Comparison of ENCODE assay signal across 22 mouse cellular contexts in the genomic region with DNA sequence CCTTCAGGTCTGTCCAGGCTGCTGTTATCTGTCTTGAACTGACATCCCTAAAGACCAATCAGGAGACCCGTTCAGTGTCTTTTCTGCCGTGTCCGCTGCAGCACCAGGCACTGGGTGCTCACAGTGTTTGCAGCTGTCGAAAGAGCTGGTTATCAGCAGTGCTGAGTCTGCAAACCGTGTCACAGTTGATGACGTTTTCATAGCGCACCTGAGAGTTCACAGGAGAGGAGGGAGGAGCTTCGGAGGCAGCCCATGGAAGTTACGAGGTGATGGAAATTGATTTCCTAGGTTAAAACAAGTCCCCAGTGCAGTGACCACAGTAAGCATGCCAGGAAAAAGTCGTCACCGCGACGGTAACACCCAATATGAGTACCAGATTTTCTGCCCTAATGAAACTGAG.
DNase-seq lines count a peak whose midpoint lies in the region; ATAC-seq and TF ChIP-seq lines count a peak whose summit lies in the region.
"Had no signal": no experiment of that assay in that cellular context is flagged by ENCODE, and none has a peak within 500 bp of the region (broad histone marks: within the 10 kb centered on the region; RNA-seq: fewer than 3 reads in every experiment).

No protein-coding gene starts in this region.

- no peak for TF ChIP-seq EP300 in heart, adult 2 months (IDR thresholded peaks at IDR 0.05; ENCODE audit: insufficient read depth, low read depth, low read length)

- WGBS in heart, adult 2 months: 57% methylated on average over 13 of the region's 13 CpGs
- WGBS in heart, embryonic 12.5 days: 58% methylated on average over 13 of the region's 13 CpGs
- 69% methylated on average over 13 of the region's 13 CpGs for WGBS in neural tube, embryonic 13.5 days
- WGBS in neural tube, embryonic 15.5 days: 57% methylated on average over 13 of the region's 13 CpGs

- TF ChIP-seq POLR2A in heart, adult 2 months (IDR thresholded peaks at IDR 0.05; ENCODE audit: insufficient read depth, low read depth, low read length): no peak

- no peak overlapping the region for H3K4me3 ChIP-seq in heart, adult 2 months
- H3K4me3 ChIP-seq in heart, embryonic 12.5 days: no peak overlapping the region
- H3K4me3 ChIP-seq in neural tube, embryonic 13.5 days: no peak overlapping the region
- no peak overlapping the region for H3K4me3 ChIP-seq in neural tube, embryonic 15.5 days (replicated peaks)
- H3K4me3 ChIP-seq: forebrain, embryonic 15.5 days; heart, embryonic 10.5 days; hindbrain, embryonic 12.5 days had no signal

- H3K9ac ChIP-seq in heart, adult 2 months (ENCODE audit: low read depth, low read length): no peak overlapping the region
- no peak overlapping the region for H3K9ac ChIP-seq in heart, embryonic 12.5 days
- no peak overlapping the region for H3K9ac ChIP-seq in neural tube, embryonic 13.5 days
- no peak overlapping the region for H3K9ac ChIP-seq in neural tube, embryonic 15.5 days (replicated peaks)
- H3K9ac ChIP-seq: forebrain, embryonic 15.5 days; hindbrain, embryonic 12.5 days; lung, embryonic 14.5 days had no signal

- no peaks in the 10 kb centered on the region for H3K27me3 ChIP-seq in heart, adult 2 months (ENCODE audit: control insufficient read depth, insufficient read depth, low read length)
- H3K27me3 ChIP-seq in heart, embryonic 12.5 days (replicated peaks): no peaks in the 10 kb centered on the region
- no peaks in the 10 kb centered on the region for H3K27me3 ChIP-seq in neural tube, embryonic 13.5 days
- H3K27me3 ChIP-seq in neural tube, embryonic 15.5 days (replicated peaks): no peaks in the 10 kb centered on the region
- H3K27me3 ChIP-seq: forebrain, embryonic 15.5 days; hindbrain, embryonic 12.5 days; Patski had no signal

- H3K4me1 ChIP-seq in heart, adult 2 months (ENCODE audit: control insufficient read depth, insufficient read depth, low read length): peaks cover 13% of the 10 kb centered on the region
- H3K4me1 ChIP-seq in heart, embryonic 12.5 days (replicated peaks): peaks cover 67% of the 10 kb centered on the region
- peaks cover 38% of the 10 kb centered on the region for H3K4me1 ChIP-seq in neural tube, embryonic 13.5 days (replicated peaks)
- H3K4me1 ChIP-seq in neural tube, embryonic 15.5 days: peaks cover 26% of the 10 kb centered on the region

- no peak overlapping the region for H3K27ac ChIP-seq in heart, adult 2 months
- H3K27ac ChIP-seq in heart, embryonic 12.5 days (ENCODE audit: poor library complexity, severe bottlenecking): no peak overlapping the region
- H3K27ac ChIP-seq in neural tube, embryonic 13.5 days (replicated peaks): 0 out of 2 replicates have a peak overlapping the region, but pooled peaks have one; percentile 33
- H3K27ac ChIP-seq in neural tube, embryonic 15.5 days (replicated peaks): 0 out of 2 replicates have a peak overlapping the region, but pooled peaks have one; percentile 19
- H3K27ac ChIP-seq: forebrain, embryonic 15.5 days; heart, embryonic 10.5 days; hindbrain, embryonic 12.5 days; kidney, postnatal 0 days had no signal

- no peaks in the 10 kb centered on the region for H3K9me3 ChIP-seq in heart, embryonic 12.5 days (replicated peaks)
- H3K9me3 ChIP-seq in neural tube, embryonic 13.5 days: no peaks in the 10 kb centered on the region
- no peaks in the 10 kb centered on the region for H3K9me3 ChIP-seq in neural tube, embryonic 15.5 days (replicated peaks)
- H3K9me3 ChIP-seq: forebrain, embryonic 15.5 days; heart, embryonic 10.5 days; hindbrain, embryonic 12.5 days had no signal

- H3K36me3 ChIP-seq in heart, adult 2 months (ENCODE audit: control insufficient read depth, insufficient read depth, low read length): peaks cover 5% of the 10 kb centered on the region
- H3K36me3 ChIP-seq in heart, embryonic 12.5 days: peaks cover 15% of the 10 kb centered on the region
- no peaks in the 10 kb centered on the region for H3K36me3 ChIP-seq in neural tube, embryonic 13.5 days
- H3K36me3 ChIP-seq in neural tube, embryonic 15.5 days: no peaks in the 10 kb centered on the region
- H3K36me3 ChIP-seq: forebrain, embryonic 15.5 days; hindbrain, embryonic 12.5 days had no signal

- DNase-seq in heart, adult 2 months: peak; percentile 22 to 28
- DNase-seq in neural tube, embryonic 10.5 days (ENCODE audit: extremely low spot score, low spot score): no peak
- DNase-seq in left cerebral cortex, postnatal 14 days (ENCODE audit: low spot score in 2 of 2): no peak
- DNase-seq in spleen, postnatal 4 days (ENCODE audit: low spot score in 2 of 2): no peak
- no peak for DNase-seq in urinary bladder, postnatal 4 days (ENCODE audit: low spot score in 2 of 2)
- DNase-seq: adrenal gland, adult 8-10 months; cerebellum, postnatal 10 days; gastrocnemius, postnatal 25 days; heart, postnatal 10 days; lung, postnatal 4 days; thymus, postnatal 14 days had no signal

- intact Hi-C loops in heart, adult 2 months (cut with DNase I): no loop called here
- intact Hi-C loops in left cerebral cortex, postnatal 14 days (cut with DNase I): no loop called here

- no peak for ATAC-seq in heart, embryonic 12.5 days (ENCODE audit: insufficient number of reproducible peaks, low FRiP score)
- ATAC-seq in neural tube, embryonic 13.5 days (ENCODE audit: low read depth): no peak
- ATAC-seq in neural tube, embryonic 15.5 days (ENCODE audit: low FRiP score): peak; percentile 29; the same call in 1 of the 2 replicates
- ATAC-seq: CD4-positive, CD25-positive, alpha-beta regulatory T cell, adult 4 months; forebrain, embryonic 15.5 days; midbrain, embryonic 16.5 days; Patski had no signal

- no peak for TF ChIP-seq CTCF in heart, adult 2 months (IDR thresholded peaks at IDR 0.05)

- H3K4me2 ChIP-seq in heart, embryonic 12.5 days: no peak overlapping the region
- no peak overlapping the region; the same call in 1 of the 2 replicates for H3K4me2 ChIP-seq in neural tube, embryonic 13.5 days
- H3K4me2 ChIP-seq in neural tube, embryonic 15.5 days: no peak overlapping the region; the same call in 1 of the 2 replicates
- H3K4me2 ChIP-seq: forebrain, embryonic 15.5 days; hindbrain, embryonic 12.5 days; lung, embryonic 14.5 days had no signal

- H3K79me2 ChIP-seq in heart, adult 2 months (replicated peaks; ENCODE audit: control insufficient read depth, insufficient read depth, low read length): peaks cover 6% of the 10 kb centered on the region

Comparison
In these comparisons a context has a peak if more than half of its experiments do, and no peak if none do; other contexts are left out.
1. DNase-seq: peak in heart, adult 2 months (2 of 2); none in neural tube, embryonic 10.5 days (single experiment), left cerebral cortex, postnatal 14 days (0 of 2), spleen, postnatal 4 days (0 of 2) and urinary bladder, postnatal 4 days (0 of 2).
2. H3K27ac ChIP-seq: peak in neural tube, embryonic 13.5 days (single experiment) and neural tube, embryonic 15.5 days (single experiment); none in heart, adult 2 months (single experiment) and heart, embryonic 12.5 days (single experiment).